Mouse (Mus musculus) midbrain, embryonic 14.5 days (tissue): ENCODE measurements at regions not wholly inside any gene's neighbourhood (a gene's known extent, or its start where the extent isn't known, plus 50 kb on each side); places are given as distances from the start of the nearest gene placed in this dataset.

Source experiments
- ATAC-seq: fragments of 200-750 bp; cut with Nextera tagmentation; 2 replicates; pipeline ENCODE4 v1.8.0; 2017; ENCODE audit warnings: moderate number of reproducible peaks, moderate library complexity; ENCODE audit not compliant: low FRiP score, low TSS enrichment
- DNase-seq: peaks from one replicate; pipeline ENCODE4 v3.0.0-alpha.2; 2015
- H3K27ac ChIP-seq: fragments of 300-500 bp; sonication (generic); replicated peaks from 2 replicates; pipeline ENCODE4 v1.5.1; 2014; ENCODE audit warnings: mild to moderate bottlenecking, low read depth, low read length, moderate library complexity
- H3K27me3 ChIP-seq: fragments of 300-500 bp; sonication (generic); 2 replicates; pipeline ENCODE4 v1.6.1; 2014; ENCODE audit warnings: low read length, control low read depth, mixed read lengths; ENCODE audit not compliant: control insufficient read depth, insufficient read depth
- H3K36me3 ChIP-seq: fragments of 300-500 bp; sonication (generic); 2 replicates; pipeline ENCODE4 v1.6.1; 2014; ENCODE audit warnings: low read length, control low read depth; ENCODE audit not compliant: control insufficient read depth, insufficient read depth
- H3K4me1 ChIP-seq: fragments of 300-500 bp; sonication (generic); 2 replicates; pipeline ENCODE4 v1.6.1; 2014; ENCODE audit warnings: mild to moderate bottlenecking, antibody characterized with exemption, low read length, control low read depth; ENCODE audit not compliant: control insufficient read depth, insufficient read depth
- H3K4me2 ChIP-seq: fragments of 300-500 bp; sonication (generic); 2 replicates; pipeline ENCODE4 v1.6.1; 2014; ENCODE audit warnings: mild to moderate bottlenecking, low read length, moderate library complexity
- H3K4me3 ChIP-seq: fragments of 300-500 bp; sonication (generic); replicated peaks from 2 replicates; pipeline ENCODE4 v1.5.1; 2014; ENCODE audit warnings: low read depth, low read length
- H3K9ac ChIP-seq: fragments of 300-500 bp; sonication (generic); replicated peaks from 2 replicates; pipeline ENCODE4 v1.6.1; 2014; ENCODE audit warnings: mild to moderate bottlenecking, low read length, moderate library complexity
- H3K9me3 ChIP-seq: fragments of 300-500 bp; sonication (generic); 2 replicates; pipeline ENCODE4 v1.6.1; 2016; ENCODE audit warnings: low read length, control low read depth, mixed read lengths; ENCODE audit not compliant: control insufficient read depth
- WGBS: fragments of 180-500 bp; shearing (Covaris S2); extraction: QIAGEN DNeasy Blood & Tissue Kit; methylation state at CpG from one replicate; pipeline ENCODE4 v1.1.7; 2014; 5-methylcytosine and 5-hydroxymethylcytosine counted together

DNA sequence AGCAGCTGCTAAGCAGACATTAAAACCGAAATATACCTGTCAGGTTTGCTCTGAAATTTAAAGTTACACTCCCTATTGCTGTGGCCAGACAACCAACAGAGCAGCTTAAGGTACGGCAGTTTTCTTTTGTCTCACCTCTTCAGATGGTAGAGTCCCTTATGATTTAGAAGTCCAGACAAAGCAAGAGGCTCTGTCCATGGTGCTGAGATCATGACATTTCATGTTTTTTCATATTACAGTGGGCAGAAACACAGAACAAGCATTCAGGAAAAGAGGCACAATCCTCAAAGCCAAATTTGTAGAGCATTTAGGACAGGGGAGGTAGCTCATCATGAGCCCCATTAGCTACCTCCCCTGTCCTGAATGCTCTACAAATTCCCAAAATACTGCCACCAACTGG is 620.0 kb downstream of the Dnah5 start:
- Histone ChIP-seq H3K36me3 (no peaks in the 10 kb centered on the region), H3K4me3 (no peak overlapping the region), H3K4me2 (no peak overlapping the region), H3K9ac (no peak overlapping the region), H3K9me3 (no peaks in the 10 kb centered on the region), H3K27me3 (no peaks in the 10 kb centered on the region), H3K4me1 (no peaks in the 10 kb centered on the region), H3K27ac (no peak overlapping the region)
- WGBS: 73% methylated on average over 2 of the region's 2 CpGs
- ATAC-seq (no peak), DNase-seq (no peak)

DNA sequence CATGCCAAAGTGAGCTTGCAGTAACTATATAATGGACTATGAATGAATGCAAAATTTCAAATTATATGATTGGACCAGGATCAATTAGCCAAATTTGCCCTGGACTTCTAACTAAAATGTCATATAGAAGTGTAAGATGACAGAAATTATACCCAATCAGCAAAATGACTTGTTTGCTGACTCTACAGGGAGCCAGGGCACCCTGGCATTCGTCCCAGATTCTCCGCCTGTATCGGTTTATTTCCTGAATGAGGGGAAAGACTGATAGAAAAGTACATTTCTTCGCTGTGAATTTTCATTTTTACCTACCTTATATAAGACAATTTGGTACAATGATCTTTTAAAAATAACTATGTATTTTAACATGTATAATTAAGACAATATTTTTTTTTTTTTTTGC is 631.3 kb downstream of the Dnah5 start:
- no peak overlapping the region for H3K27ac ChIP-seq
- no peaks in the 10 kb centered on the region for H3K4me1 ChIP-seq
- H3K4me3 ChIP-seq: no peak overlapping the region
- no peaks in the 10 kb centered on the region for H3K27me3 ChIP-seq
- no peaks in the 10 kb centered on the region for H3K36me3 ChIP-seq
- H3K4me2 ChIP-seq: no peak overlapping the region
- ATAC-seq (no peak), DNase-seq (no peak)
- H3K9me3 ChIP-seq: no peaks in the 10 kb centered on the region
- H3K9ac ChIP-seq: no peak overlapping the region
- 82% methylated on average over 4 of the region's 4 CpGs for WGBS

DNA sequence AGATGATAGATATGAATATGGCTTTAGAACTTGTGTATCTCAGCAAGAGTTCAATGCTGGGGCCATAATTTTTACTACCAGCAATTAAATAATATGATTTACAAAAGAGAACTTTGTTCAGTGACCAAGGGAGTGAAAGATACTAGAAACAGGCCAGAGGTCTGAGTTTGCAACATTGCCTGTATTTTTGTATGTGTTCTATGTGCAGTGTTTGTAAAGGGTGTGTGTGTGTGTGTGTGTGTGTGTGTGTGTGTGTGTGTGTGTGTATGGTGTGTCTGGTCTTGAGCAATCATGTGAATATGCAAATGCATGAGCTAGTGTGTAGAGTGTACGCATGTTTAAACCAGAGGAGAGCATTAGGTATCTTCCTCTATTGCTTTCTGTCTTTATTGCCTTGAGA is 636.8 kb downstream of the Dnah5 start:
- Histone ChIP-seq H3K36me3 (no peaks in the 10 kb centered on the region), H3K4me2 (no peak overlapping the region), H3K27me3 (no peaks in the 10 kb centered on the region), H3K4me3 (no peak overlapping the region), H3K27ac (no peak overlapping the region), H3K4me1 (no peaks in the 10 kb centered on the region), H3K9ac (no peak overlapping the region), H3K9me3 (no peaks in the 10 kb centered on the region)
- WGBS: 100% methylated on average over 1 of the region's 1 CpGs
- ATAC-seq (no peak), DNase-seq (no peak)

DNA sequence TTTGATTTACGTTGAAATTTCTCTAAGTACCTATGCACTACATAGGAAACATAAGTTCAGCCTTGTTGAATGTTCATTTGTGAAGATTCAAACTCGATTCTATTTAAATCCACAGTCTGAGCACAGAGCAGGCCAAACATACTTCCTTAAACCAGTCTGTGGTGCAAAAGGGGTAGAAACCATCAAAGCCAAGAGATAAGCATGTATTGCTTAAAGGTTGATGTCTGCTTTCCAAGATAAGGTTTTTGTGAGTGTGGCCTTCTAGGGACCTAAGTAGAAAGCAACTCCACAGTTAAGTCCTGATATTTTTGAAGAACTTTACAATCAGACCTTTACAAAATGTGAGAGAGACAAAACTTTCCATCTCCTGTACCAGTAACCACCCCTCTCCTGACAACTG is 652.9 kb downstream of the Dnah5 start:
- ATAC-seq (no peak), DNase-seq (no peak)
- Histone ChIP-seq H3K4me3 (no peak overlapping the region), H3K4me2 (no peak overlapping the region), H3K27me3 (no peaks in the 10 kb centered on the region), H3K9me3 (no peaks in the 10 kb centered on the region), H3K27ac (no peak overlapping the region), H3K4me1 (no peaks in the 10 kb centered on the region), H3K9ac (no peak overlapping the region), H3K36me3 (no peaks in the 10 kb centered on the region)
- WGBS: 86% methylated on average over 2 of the region's 2 CpGs

DNA sequence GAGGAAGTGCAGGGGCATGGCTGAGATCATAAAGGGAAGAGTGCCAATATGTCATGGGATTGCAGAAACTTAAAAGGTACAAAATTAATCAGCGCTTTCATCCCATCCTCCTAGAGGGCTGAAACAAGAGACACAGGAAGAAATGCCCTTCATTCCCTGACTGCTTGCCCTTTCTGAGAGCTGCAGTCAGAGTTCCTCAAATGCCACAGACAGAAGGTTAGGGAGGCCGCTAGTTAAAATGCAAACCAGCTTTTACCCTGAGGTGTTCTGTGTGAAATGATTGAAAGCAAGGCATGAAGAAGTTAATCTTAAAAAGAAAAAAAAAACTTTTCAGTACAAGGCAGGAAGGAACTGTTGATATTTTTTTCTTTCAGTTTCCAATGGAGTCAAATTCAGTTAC is 654.6 kb downstream of the Dnah5 start:
- H3K4me1 ChIP-seq: no peaks in the 10 kb centered on the region
- ATAC-seq (no peak), DNase-seq (no peak)
- no peak overlapping the region for H3K4me2 ChIP-seq
- H3K27me3 ChIP-seq: no peaks in the 10 kb centered on the region
- H3K9ac ChIP-seq: no peak overlapping the region
- H3K9me3 ChIP-seq: no peaks in the 10 kb centered on the region
- no peaks in the 10 kb centered on the region for H3K36me3 ChIP-seq
- no peak overlapping the region for H3K4me3 ChIP-seq
- no peak overlapping the region for H3K27ac ChIP-seq
- WGBS: 89% methylated on average over 2 of the region's 2 CpGs

DNA sequence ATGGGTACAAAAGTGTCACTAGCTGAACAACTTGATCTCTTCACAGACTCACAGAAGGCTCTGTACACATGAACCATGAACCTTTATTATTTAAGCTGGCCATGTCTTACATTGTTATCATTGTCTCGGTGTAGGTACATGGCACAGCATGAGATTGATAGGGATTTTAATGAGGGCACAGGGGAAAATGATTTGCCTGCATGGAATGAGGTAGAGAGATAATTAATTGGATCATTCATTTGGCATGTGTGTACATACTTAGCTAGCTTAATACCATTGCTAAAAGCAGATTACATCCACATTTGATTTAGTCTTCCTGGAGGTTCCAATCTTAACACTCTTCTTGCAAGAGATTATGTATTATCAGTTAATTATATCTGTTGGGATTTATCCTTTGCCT is 660.5 kb downstream of the Dnah5 start:
- no peaks in the 10 kb centered on the region for H3K4me1 ChIP-seq
- H3K27ac ChIP-seq: no peak overlapping the region
- H3K27me3 ChIP-seq: no peaks in the 10 kb centered on the region
- no peaks in the 10 kb centered on the region for H3K36me3 ChIP-seq
- no peaks in the 10 kb centered on the region for H3K9me3 ChIP-seq
- no peak overlapping the region for H3K9ac ChIP-seq
- no peak overlapping the region for H3K4me2 ChIP-seq
- peak; percentile 40 for ATAC-seq
- 24% methylated on average over 1 of the region's 1 CpGs for WGBS
- peak; percentile 40 for DNase-seq
- H3K4me3 ChIP-seq: no peak overlapping the region

DNA sequence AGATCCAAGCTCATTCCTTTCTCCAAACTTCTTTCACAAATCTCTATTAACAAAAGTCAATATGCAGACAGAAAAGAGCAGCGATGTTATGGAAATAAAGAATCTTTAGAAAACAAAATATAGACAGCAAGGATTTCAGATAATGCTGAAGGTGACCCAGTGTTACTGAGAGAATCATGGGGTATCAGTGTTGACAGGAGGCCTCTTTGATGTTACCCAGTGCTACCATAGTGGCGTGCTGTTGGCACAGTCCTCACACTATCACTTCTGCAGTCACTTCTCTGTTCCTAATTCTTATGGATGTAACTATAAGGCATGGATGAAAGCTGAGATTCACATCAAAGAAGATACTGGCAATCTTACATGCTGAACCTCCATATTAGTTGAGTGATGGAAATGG is 661.4 kb downstream of the Dnah5 start:
- H3K27ac ChIP-seq: no peak overlapping the region
- 81% methylated on average over 2 of the region's 2 CpGs for WGBS
- H3K4me1 ChIP-seq: no peaks in the 10 kb centered on the region
- no peak overlapping the region for H3K9ac ChIP-seq
- ATAC-seq (no peak), DNase-seq (no peak)
- no peak overlapping the region for H3K4me2 ChIP-seq
- no peaks in the 10 kb centered on the region for H3K36me3 ChIP-seq
- no peak overlapping the region for H3K4me3 ChIP-seq
- no peaks in the 10 kb centered on the region for H3K9me3 ChIP-seq
- H3K27me3 ChIP-seq: no peaks in the 10 kb centered on the region

DNA sequence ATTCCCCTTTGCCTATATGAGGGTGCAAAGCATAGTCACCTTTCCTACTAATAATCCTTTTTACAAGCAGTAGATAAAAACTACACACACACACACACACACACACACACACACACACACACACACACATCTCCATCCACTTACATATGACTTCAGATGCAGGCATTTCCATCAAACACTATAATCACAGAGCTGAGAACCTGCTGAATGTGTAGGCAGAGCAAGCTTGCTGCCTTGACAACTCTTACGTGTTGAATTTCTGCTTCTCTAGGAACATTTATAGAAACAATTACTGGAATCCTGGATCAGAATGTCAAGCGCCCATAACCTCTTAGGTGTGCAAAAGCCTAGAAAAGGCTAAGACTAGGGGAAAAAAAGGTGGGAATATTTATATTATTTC is 669.4 kb downstream of the Dnah5 start:
- no peak for DNase-seq
- H3K9me3 ChIP-seq: no peaks in the 10 kb centered on the region
- no peak overlapping the region for H3K9ac ChIP-seq
- WGBS: 87% methylated on average over 2 of the region's 2 CpGs
- no peak overlapping the region for H3K4me3 ChIP-seq
- ATAC-seq: no peak
- H3K36me3 ChIP-seq: no peaks in the 10 kb centered on the region
- no peaks in the 10 kb centered on the region for H3K4me1 ChIP-seq
- H3K27ac ChIP-seq: no peak overlapping the region
- H3K4me2 ChIP-seq: no peak overlapping the region
- H3K27me3 ChIP-seq: no peaks in the 10 kb centered on the region

DNA sequence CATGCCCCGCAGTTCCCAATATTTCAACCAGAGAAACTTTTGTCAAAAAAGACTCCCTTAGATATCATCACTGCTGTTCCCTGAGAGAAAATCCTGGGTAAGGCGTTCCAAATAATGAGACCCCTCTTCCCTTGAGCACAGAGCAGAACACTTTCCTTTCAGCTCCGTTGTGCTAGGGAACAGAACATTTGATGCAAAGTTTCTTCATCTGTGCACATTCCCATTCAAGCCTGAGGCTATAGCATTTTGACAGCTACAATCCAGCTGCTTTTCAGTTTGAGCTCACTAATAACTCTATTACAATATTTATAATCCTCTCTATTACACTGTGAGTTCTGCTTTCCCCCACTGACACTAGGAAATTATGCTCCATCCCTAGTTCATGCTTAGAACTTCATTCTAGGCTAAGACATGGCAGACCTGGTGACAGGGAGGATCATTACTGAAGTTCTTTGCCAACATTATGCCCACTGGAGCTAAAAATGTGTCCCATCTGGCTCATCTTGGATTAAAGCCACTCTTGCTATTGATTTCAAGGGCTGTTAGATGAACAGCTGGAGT is 692.8 kb downstream of the Dnah5 start:
- Histone ChIP-seq H3K4me2 (no peak overlapping the region), H3K9ac (no peak overlapping the region), H3K27me3 (no peaks in the 10 kb centered on the region), H3K36me3 (no peaks in the 10 kb centered on the region), H3K4me3 (no peak overlapping the region), H3K9me3 (no peaks in the 10 kb centered on the region), H3K4me1 (no peaks in the 10 kb centered on the region), H3K27ac (no peak overlapping the region)
- WGBS: 63% methylated on average over 3 of the region's 3 CpGs
- ATAC-seq (no peak), DNase-seq (peak; percentile 57)
